Mouse (Mus musculus) ES-Bruce4 (cell line): Measurements from ENCODE around the gene Lzts2. TPM values are rescaled to one million over a fixed set of nuclear protein-coding genes. Genes with fewer than 3 reads are reported as not detected.

ENCODE experiments used
- H3K27ac ChIP-seq: 2 replicates; pipeline ENCODE4 v1.5.1; 2012; ENCODE audit warnings: low read length, inconsistent platforms; ENCODE audit not compliant: insufficient read depth
- H3K27me3 ChIP-seq: 2 replicates; pipeline ENCODE4 v1.6.1; 2012; ENCODE audit warnings: mild to moderate bottlenecking, low read length, inconsistent platforms; ENCODE audit not compliant: control insufficient read depth, poor library complexity, insufficient read depth, severe bottlenecking
- H3K36me3 ChIP-seq: 2 replicates; pipeline ENCODE4 v1.6.1; 2012; ENCODE audit warnings: inconsistent platforms, mild to moderate bottlenecking, low read length, moderate library complexity; ENCODE audit not compliant: control insufficient read depth, poor library complexity, insufficient read depth, severe bottlenecking
- H3K4me1 ChIP-seq: one replicate; pipeline ENCODE4 v1.8.1; 2011; ENCODE audit warnings: low read length; ENCODE audit not compliant: control insufficient read depth, insufficient read depth
- H3K4me3 ChIP-seq: 2 replicates; pipeline ENCODE4 v1.5.1; 2011; ENCODE audit warnings: low read depth, mild to moderate bottlenecking, low read length
- H3K9ac ChIP-seq: 2 replicates; pipeline ENCODE4 v1.6.1; 2012; ENCODE audit warnings: low read depth, mild to moderate bottlenecking, inconsistent platforms; ENCODE audit not compliant: poor library complexity, severe bottlenecking
- H3K9me3 ChIP-seq: replicated peaks from 2 replicates; pipeline ENCODE4 v1.6.1; 2012; ENCODE audit warnings: mild to moderate bottlenecking, low read length, inconsistent platforms; ENCODE audit not compliant: control insufficient read depth, poor library complexity, insufficient read depth, severe bottlenecking
- CTCF ChIP-seq: IDR thresholded peaks from one replicate; pipeline ENCODE4 v1.8.1; 2011; ENCODE audit warnings: low read depth, low read length
- EP300 ChIP-seq: IDR thresholded peaks from 2 replicates; pipeline ENCODE4 v1.6.1; 2011; ENCODE audit warnings: low read depth, low read length; ENCODE audit not compliant: insufficient read depth
- POLR2A ChIP-seq: IDR thresholded peaks from one replicate; pipeline ENCODE4 v1.8.1; 2011; ENCODE audit warnings: low read length; ENCODE audit not compliant: insufficient read depth
- polyA plus RNA-seq: library from polyadenylated mRNA; stranded (reverse); fragments of >200 nt; gene quantifications from 2 replicates; pipeline ENCODE4 v1.2.4, GENCODE M21; 2011; ENCODE audit warnings: low read depth; ENCODE audit not compliant: missing spikeins, insufficient read depth, insufficient read length

Lzts2 gene
- polyA plus RNA-seq, 1 experiment = 39.9 TPM

DNA sequence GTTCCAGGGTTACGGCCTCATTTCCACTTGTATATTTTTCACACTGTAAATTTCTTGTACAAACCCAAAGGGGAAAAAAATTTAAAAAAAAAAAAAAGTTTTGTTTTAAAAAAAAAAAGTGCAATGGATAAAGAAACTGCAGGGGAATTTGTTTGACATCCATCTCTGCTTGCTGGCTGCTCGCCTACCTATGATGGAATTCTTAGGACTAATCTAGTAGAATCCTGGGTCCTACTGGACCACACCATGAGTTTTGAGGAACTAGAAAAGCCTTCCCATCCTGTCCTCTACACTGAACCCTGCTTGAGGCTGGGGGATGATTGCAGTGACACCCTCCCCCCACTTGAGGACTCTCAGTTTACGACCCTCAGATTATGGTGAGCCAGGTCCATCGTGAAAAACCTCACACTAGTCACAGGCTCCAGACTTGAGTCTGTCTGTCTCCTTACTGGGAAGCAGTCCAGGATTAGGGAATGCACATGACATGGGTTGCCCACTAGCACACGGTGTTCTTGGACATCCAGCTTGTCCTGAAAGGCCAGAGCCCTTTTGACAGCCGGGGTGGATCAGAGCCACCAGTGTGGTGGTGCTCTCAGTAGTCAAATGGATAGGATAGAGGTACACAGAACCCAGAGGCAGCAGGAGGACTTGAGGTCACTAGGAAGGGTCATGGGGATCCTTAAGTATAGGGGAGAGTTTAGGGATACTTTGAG is 12.9 kb downstream of the Lzts2 start:
- Histone ChIP-seq H3K36me3 (no peaks in the 10 kb centered on the region), H3K9me3 (no peaks in the 10 kb centered on the region), H3K4me3 (no peak overlapping the region), H3K27me3 (no peaks in the 10 kb centered on the region), H3K27ac (no peak overlapping the region), H3K9ac (no peak overlapping the region), H3K4me1 (peaks cover 15% of the 10 kb centered on the region)
- TF ChIP-seq EP300 = no peak
- no peak for TF ChIP-seq CTCF
- TF ChIP-seq POLR2A = no peak

DNA sequence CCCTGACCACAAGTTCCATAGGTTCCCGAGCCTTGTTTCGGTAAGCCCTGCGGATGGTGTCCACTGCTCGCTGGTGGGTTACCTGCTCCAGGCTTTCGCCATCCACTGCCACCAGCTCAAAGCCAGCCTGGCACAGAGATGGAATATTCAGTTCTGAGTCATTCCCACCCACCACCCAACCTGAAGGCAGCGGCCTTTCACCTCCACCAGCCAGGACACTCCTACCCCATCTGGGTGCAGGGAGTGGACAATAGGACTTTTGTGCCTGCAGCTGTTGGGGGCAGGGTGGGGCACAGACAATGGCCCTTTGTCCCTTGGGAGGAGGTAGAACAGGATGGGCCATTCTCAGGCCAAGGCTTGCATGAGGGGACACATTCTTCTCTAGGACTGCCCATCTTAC is 13.6 kb downstream of the Lzts2 start:
- peaks cover 15% of the 10 kb centered on the region for H3K4me1 ChIP-seq
- no peak overlapping the region for H3K27ac ChIP-seq
- no peak overlapping the region for H3K4me3 ChIP-seq
- H3K27me3 ChIP-seq = no peaks in the 10 kb centered on the region
- TF ChIP-seq EP300 (peak; percentile 95), POLR2A (no peak)
- no peaks in the 10 kb centered on the region for H3K9me3 ChIP-seq
- H3K9ac ChIP-seq = no peak overlapping the region
- H3K36me3 ChIP-seq = no peaks in the 10 kb centered on the region

DNA sequence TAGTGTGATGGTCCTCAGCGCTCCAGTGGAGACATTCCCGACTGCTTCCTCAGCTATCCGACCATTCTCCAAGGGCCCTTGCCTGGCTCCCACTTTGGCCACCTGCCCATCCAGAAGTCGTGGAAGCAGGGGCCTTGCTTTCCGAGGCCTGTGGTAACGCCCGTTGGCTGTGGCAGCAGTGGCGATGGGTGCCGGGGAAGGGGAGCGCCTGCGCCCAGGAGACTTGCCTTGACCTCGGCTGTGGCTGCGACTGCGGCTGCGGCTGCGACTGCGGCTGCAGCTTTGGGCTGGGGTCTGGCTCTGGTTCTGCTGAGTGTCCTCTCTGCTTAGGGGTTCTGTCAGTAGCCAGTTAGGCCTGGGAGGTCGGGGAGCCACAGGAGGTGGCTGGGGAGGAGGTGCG is 14.5 kb downstream of the Lzts2 start:
- Histone ChIP-seq H3K9ac (peak overlapping the region; percentile 32; the same call in 1 of the 2 replicates), H3K27ac (no peak overlapping the region), H3K36me3 (no peaks in the 10 kb centered on the region), H3K27me3 (no peaks in the 10 kb centered on the region), H3K9me3 (no peaks in the 10 kb centered on the region), H3K4me1 (peaks cover 15% of the 10 kb centered on the region), H3K4me3 (peak overlapping the region; percentile 13)
- TF ChIP-seq CTCF = no peak
- TF ChIP-seq EP300 = no peak
- TF ChIP-seq POLR2A = no peak

DNA sequence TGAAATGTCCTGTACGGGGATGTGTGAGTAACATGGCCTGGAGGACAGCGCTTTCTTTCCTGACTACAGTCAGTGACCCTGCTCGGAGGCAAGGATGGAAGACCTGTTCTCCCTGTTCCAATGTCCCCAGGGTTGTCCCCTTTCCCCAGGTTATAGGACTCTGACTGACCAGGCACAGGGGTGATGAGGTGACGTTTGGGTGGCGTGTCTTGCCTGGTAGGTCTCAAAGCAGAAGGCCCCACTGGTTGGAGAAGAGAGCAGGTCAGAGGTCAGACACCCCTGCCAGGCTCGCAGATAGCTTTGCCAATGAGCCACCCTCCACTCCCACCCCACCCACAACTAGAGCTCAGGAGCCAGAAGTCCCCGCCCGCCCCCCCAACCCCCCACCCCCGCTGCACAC is 15.4 kb downstream of the Lzts2 start:
- H3K27me3 ChIP-seq = no peaks in the 10 kb centered on the region
- H3K27ac ChIP-seq = no peak overlapping the region
- no peak overlapping the region for H3K9ac ChIP-seq
- H3K9me3 ChIP-seq = no peaks in the 10 kb centered on the region
- H3K4me3 ChIP-seq = no peak overlapping the region
- H3K4me1 ChIP-seq = peaks cover 15% of the 10 kb centered on the region
- H3K36me3 ChIP-seq = no peaks in the 10 kb centered on the region
- TF ChIP-seq POLR2A = no peak
- TF ChIP-seq CTCF = no peak
- no peak for TF ChIP-seq EP300

DNA sequence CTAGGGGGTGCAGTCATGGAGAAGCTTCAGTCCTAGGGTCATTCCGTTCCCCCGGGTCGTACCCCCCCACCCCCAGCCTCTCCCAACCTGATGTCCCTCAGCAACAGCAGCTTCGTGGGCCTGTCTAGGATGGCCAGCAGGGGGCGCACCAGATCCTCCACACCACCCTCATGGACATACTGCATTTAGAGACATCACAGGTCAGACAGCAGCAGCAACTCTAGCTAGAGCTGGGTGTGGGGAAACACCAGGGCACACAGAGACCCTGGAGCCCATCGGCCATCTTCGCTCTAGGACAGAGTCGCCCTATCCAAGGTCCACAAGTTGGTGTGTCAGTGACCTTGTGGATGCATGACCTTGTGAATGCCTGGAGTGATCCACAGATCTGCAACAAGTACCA is 15.9 kb downstream of the Lzts2 start:
- Histone ChIP-seq H3K4me1 (peaks cover 15% of the 10 kb centered on the region), H3K4me3 (no peak overlapping the region), H3K36me3 (no peaks in the 10 kb centered on the region), H3K9ac (no peak overlapping the region), H3K27me3 (no peaks in the 10 kb centered on the region), H3K9me3 (no peaks in the 10 kb centered on the region), H3K27ac (no peak overlapping the region)
- TF ChIP-seq EP300 (no peak), POLR2A (no peak), CTCF (peak; percentile 93)
